8 mouse cellular contexts compared by ENCODE assay signal in genomic region chr16:17489469-17490111, GRCm38 (mm10). TPM values are rescaled to one million over a fixed set of nuclear protein-coding genes. Genes with fewer than 3 reads are reported as not detected.
DNase-seq lines count a peak whose midpoint lies in the region; ATAC-seq and TF ChIP-seq lines count a peak whose summit lies in the region.

Gene Aifm3 (plus strand): TSS chr16:17489611.

- TF ChIP-seq CTCF in lung, postnatal 0 days (IDR thresholded peaks at IDR 0.05) = no peak

- under 1% methylated on average over 47 of the region's 47 CpGs for WGBS in forebrain, embryonic 12.5 days
- 2% methylated on average over 39 of the region's 47 CpGs for WGBS in lung, postnatal 0 days

- intact Hi-C loops in left cerebral cortex, postnatal 4 days (cut with DNase I) = no loop called here

- peak; percentile 78 for ATAC-seq in forebrain, embryonic 12.5 days (ENCODE audit: low FRiP score)
- peak; percentile 88 for ATAC-seq in lung, postnatal 0 days
- no peak for ATAC-seq in frontal cortex, adult (ENCODE audit: low TSS enrichment)

- TF ChIP-seq EP300 in lung, postnatal 0 days (IDR thresholded peaks at IDR 0.05) = no peak

- H3K27me3 ChIP-seq in forebrain, embryonic 12.5 days = peaks cover 28% of the 10 kb centered on the region
- H3K27me3 ChIP-seq in lung, postnatal 0 days (replicated peaks; ENCODE audit: insufficient read depth, low read length) = no peaks in the 10 kb centered on the region

- peak; percentile 21 to 39 for DNase-seq in left cerebral cortex, adult 18-20 months (ENCODE audit: low spot score in 2 of 2)
- DNase-seq in left cerebral cortex, postnatal 4 days = no peak
- DNase-seq in kidney, postnatal 10 days = peak; percentile 57
- peak; percentile 9 for DNase-seq in lung, postnatal 0 days (ENCODE audit: low spot score)
- peak; percentile 62 for DNase-seq in testis, postnatal 10 days (ENCODE audit: low spot score)

- H3K36me3 ChIP-seq in forebrain, embryonic 12.5 days (replicated peaks) = peaks cover 21% of the 10 kb centered on the region
- H3K36me3 ChIP-seq in lung, postnatal 0 days (ENCODE audit: insufficient read depth, low read length) = peaks cover 5% of the 10 kb centered on the region; the same call in 1 of the 2 replicates

- no peaks in the 10 kb centered on the region; the same call in 1 of the 2 replicates for H3K4me1 ChIP-seq in brown adipose tissue, adult 24 weeks (ENCODE audit: control insufficient read depth, insufficient read depth, insufficient read length, low read length)
- H3K4me1 ChIP-seq in forebrain, embryonic 12.5 days = peaks cover 15% of the 10 kb centered on the region
- H3K4me1 ChIP-seq in lung, postnatal 0 days (ENCODE audit: insufficient read depth, low read depth, low read length) = 0 out of 2 replicates have a peak, but pooled peaks cover 3% of the 10 kb centered on the region

- H3K4me2 ChIP-seq in forebrain, embryonic 12.5 days = peak within 1 kb of the TSS; percentile 89
- peak within 1 kb of the TSS; percentile 77 for H3K4me2 ChIP-seq in lung, postnatal 0 days (replicated peaks; ENCODE audit: low read depth, low read length)

- peak within 1 kb of the TSS; percentile 63 for H3K9ac ChIP-seq in forebrain, embryonic 12.5 days
- peak within 1 kb of the TSS; percentile 39; the same call in 1 of the 2 replicates for H3K9ac ChIP-seq in lung, postnatal 0 days (replicated peaks; ENCODE audit: low read depth)

- H3K9me3 ChIP-seq in forebrain, embryonic 12.5 days = no peaks in the 10 kb centered on the region
- no peaks in the 10 kb centered on the region for H3K9me3 ChIP-seq in lung, postnatal 0 days (ENCODE audit: low read length)

- H3K27ac ChIP-seq in brown adipose tissue, adult 24 weeks (replicated peaks; ENCODE audit: low read depth, low read length) = no peak within 1 kb of the TSS
- H3K27ac ChIP-seq in forebrain, embryonic 12.5 days = no peak within 1 kb of the TSS
- H3K27ac ChIP-seq in lung, postnatal 0 days (ENCODE audit: low read length) = no peak within 1 kb of the TSS

- peak within 1 kb of the TSS; percentile 37 for H3K4me3 ChIP-seq in brown adipose tissue, adult 24 weeks (ENCODE audit: insufficient read depth, low read depth, low read length)
- peak within 1 kb of the TSS; percentile 45 for H3K4me3 ChIP-seq in forebrain, embryonic 12.5 days (replicated peaks)
- peak within 1 kb of the TSS; percentile 39 for H3K4me3 ChIP-seq in lung, postnatal 0 days (ENCODE audit: low read depth, low read length)

RNA-seq across cellular contexts. Expression of gene Aifm3, which starts in this region (rescaled TPM):
- 100 to 1,000 TPM; 129 to 153 TPM for total RNA-seq in left cerebral cortex, adult 18-20 months (2021)
- total RNA-seq in left cerebral cortex, postnatal 4 days (2021) = 10 to 100 TPM in 1 of 2 experiments, 1 to 10 TPM in 1; 9.3 to 13.6 TPM
- polyA plus RNA-seq in brown adipose tissue, adult 24 weeks (2012; ENCODE audit: insufficient read depth, insufficient read length, missing spikeins) = not detected in 2 replicates
- 6.8 and 8.3 TPM in 2 replicates for polyA plus RNA-seq in forebrain, embryonic 12.5 days (2016; fragmentation: Nextera tagmentation; extraction: Ambion mirVana)
- 2.8 and 3.5 TPM in 2 replicates for polyA plus RNA-seq in lung, postnatal 0 days (2015; fragmentation: Nextera tagmentation; extraction: Ambion mirVana)

Comparison
In these comparisons a context has a peak if more than half of its experiments do, and no peak if none do; other contexts are left out.
1. RNA of gene Aifm3 (total RNA-seq): 129 to 153 TPM in left cerebral cortex, adult 18-20 months; 9.3 to 13.6 TPM in left cerebral cortex, postnatal 4 days; every median in the first group is over 4 times any median in the second.
2. Peak in every context shown above with its lines, with median percentiles within 50 percentile points of each other: H3K4me3 ChIP-seq.